Mouse (Mus musculus): ENCODE results near the gene Slc25a17. TPM values are rescaled to one million over a fixed set of nuclear protein-coding genes. Genes with fewer than 3 reads are reported as not detected.

Slc25a17 gene
- polyA plus RNA-seq, 1 experiment from 2014 or later, result 21.0 TPM

DNA sequence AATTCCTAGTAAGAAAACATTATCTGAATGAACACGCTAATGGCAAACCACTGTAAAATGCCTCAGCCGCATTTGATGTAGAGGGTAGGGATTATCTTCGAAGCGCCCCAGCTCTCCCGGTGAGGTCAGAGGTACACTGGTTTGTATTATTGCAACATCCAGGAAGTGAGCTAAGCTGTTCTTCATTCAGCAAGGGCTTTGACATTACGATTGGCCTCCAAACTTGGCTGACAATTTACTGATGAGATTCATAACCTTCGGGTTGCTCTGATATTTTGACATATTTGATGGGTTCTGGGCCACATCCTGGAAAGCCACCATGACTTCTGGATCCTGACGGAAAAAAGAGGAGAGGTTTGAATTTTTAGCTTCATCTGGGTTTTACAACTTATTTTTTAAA is 4.6 kb upstream of the Slc25a17 start:
- H3K27ac ChIP-seq, result no peak overlapping the region
- peaks cover 41% of the 10 kb centered on the region for H3K36me3 ChIP-seq (ENCODE audit: inconsistent target)
- no peak overlapping the region for H3K4me3 ChIP-seq (ENCODE audit: inconsistent target)
- 0 out of 2 replicates have a peak, but pooled peaks cover under 1% of the 10 kb centered on the region for H3K79me2 ChIP-seq (ENCODE audit: inconsistent target)
- WGBS (ENCODE audit: missing documents), result 50% methylated on average over 8 of the region's 8 CpGs

DNA sequence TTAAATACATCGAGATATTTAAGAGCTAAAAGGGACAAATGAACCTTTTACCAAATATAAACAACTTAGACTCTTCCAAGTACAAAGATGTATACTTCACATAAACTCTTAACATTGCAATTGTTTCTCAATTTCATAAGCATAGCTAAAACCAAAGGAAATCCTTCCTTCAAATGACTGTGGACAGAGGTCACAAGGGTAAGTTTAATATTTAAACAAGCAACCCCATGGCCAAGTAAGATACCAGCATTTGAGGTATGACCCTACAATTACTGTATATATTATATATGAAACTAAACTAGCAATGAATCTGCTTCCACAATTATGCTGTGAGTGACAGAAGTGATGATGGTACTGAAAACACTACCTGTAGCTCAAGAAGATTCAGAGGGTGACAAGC is 3.7 kb upstream of the Slc25a17 start:
- WGBS (ENCODE audit: missing documents), result 100% methylated on average over 1 of the region's 1 CpGs
- H3K4me3 ChIP-seq (ENCODE audit: inconsistent target), result no peak overlapping the region
- H3K27ac ChIP-seq, result no peak overlapping the region
- H3K36me3 ChIP-seq (ENCODE audit: inconsistent target), result peaks cover 31% of the 10 kb centered on the region
- H3K79me2 ChIP-seq (ENCODE audit: inconsistent target), result peaks cover 10% of the 10 kb centered on the region

- Histone ChIP-seq H3K4me3 (ENCODE audit: inconsistent target) (no peak overlapping the region), H3K79me2 (ENCODE audit: inconsistent target) (peaks cover 28% of the 10 kb centered on the region), H3K36me3 (ENCODE audit: inconsistent target) (peaks cover 17% of the 10 kb centered on the region), H3K27ac (no peak overlapping the region)
- WGBS (ENCODE audit: missing documents), result 89% methylated on average over 1 of the region's 1 CpGs
Measured at GRCm38 (mm10) chr15:81362501-81362900, 1.9 kb upstream of the Slc25a17 start.

GRCm38 (mm10) chr15:81361417-81362015 is 904 bp upstream of the Slc25a17 start:
- WGBS (ENCODE audit: missing documents), result 49% methylated on average over 10 of the region's 10 CpGs
- H3K79me2 ChIP-seq (ENCODE audit: inconsistent target), result peaks cover 37% of the 10 kb centered on the region
- no peak overlapping the region for H3K4me3 ChIP-seq (ENCODE audit: inconsistent target)
- H3K27ac ChIP-seq, result peak overlapping the region; percentile 81
- H3K36me3 ChIP-seq (ENCODE audit: inconsistent target), result peaks cover 9% of the 10 kb centered on the region

DNA sequence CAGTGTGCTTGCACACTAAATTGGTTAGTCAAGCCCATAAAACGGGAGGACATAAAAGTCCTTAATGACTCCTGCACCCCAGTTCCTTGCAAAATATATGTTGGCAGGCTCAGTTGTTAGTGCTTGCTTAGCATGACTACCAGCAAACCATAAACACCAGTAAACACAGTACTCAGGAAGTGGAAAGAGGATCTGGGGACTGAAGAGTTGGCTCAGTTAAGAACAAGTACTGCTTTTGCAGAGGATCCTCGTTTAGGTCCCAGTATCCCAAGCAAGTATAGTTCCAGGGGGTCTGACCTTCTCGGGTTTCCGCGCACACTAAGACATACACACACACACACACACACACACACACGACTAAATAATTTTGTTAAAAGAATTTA is 401 bp upstream of the Slc25a17 start:
- Histone ChIP-seq H3K79me2 (ENCODE audit: inconsistent target) (peaks cover 37% of the 10 kb centered on the region), H3K4me3 (ENCODE audit: inconsistent target) (peak overlapping the region; percentile 90), H3K36me3 (ENCODE audit: inconsistent target) (peaks cover 4% of the 10 kb centered on the region), H3K27ac (peak overlapping the region; percentile 81)
- WGBS (ENCODE audit: missing documents), result 31% methylated on average over 6 of the region's 6 CpGs

- Histone ChIP-seq H3K27ac (no peak overlapping the region), H3K36me3 (ENCODE audit: inconsistent target) (no peaks in the 10 kb centered on the region; the same call in 1 of the 2 replicates), H3K79me2 (ENCODE audit: inconsistent target) (peaks cover 37% of the 10 kb centered on the region), H3K4me3 (ENCODE audit: inconsistent target) (peak overlapping the region; percentile 90; the same call in 1 of the 2 replicates)
- 61% methylated on average over 5 of the region's 5 CpGs for WGBS (ENCODE audit: missing documents)
Measured at GRCm38 (mm10) chr15:81359421-81359820, 1.2 kb downstream of the Slc25a17 start.

GRCm38 (mm10) chr15:81358943-81359342 is 1.7 kb downstream of the Slc25a17 start:
- peaks cover 37% of the 10 kb centered on the region for H3K79me2 ChIP-seq (ENCODE audit: inconsistent target)
- no peak overlapping the region for H3K4me3 ChIP-seq (ENCODE audit: inconsistent target)
- 77% methylated on average over 3 of the region's 3 CpGs for WGBS (ENCODE audit: missing documents)
- no peak overlapping the region for H3K27ac ChIP-seq
- no peaks in the 10 kb centered on the region; the same call in 1 of the 2 replicates for H3K36me3 ChIP-seq (ENCODE audit: inconsistent target)

- 89% methylated on average over 5 of the region's 5 CpGs for WGBS (ENCODE audit: missing documents)
- Histone ChIP-seq H3K79me2 (ENCODE audit: inconsistent target) (peaks cover 39% of the 10 kb centered on the region), H3K27ac (no peak overlapping the region), H3K36me3 (ENCODE audit: inconsistent target) (no peaks in the 10 kb centered on the region), H3K4me3 (ENCODE audit: inconsistent target) (no peak overlapping the region)
Measured at GRCm38 (mm10) chr15:81356946-81357345, 3.7 kb downstream of the Slc25a17 start.

DNA sequence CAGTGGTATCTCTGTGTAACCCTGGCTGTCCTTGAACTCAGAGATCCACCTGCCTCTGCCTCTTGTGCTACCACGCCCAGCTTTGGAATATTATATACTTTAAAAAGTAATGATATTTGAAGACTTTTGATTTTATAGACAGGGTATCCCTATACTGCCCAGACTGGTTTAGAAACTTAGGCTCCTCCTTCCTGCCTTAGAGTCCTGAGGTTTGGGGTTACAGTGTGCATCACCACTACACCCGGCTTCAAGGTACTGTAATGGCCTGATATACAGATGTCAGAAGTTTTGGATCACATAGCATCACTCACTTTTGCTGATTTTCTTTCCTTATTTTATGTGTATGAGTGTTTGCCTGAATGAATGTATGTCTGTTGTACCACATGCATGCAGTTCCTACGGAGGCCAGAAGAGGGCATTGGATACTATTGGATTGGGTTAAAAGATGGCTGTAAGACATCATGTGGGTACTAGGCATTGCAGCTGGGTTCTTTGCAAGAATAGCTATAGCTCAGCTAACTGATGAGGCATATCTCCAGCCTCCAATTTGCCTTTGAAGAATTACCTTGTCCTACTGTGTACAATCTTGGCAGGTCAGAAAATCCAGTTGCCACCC is 5.4 kb downstream of the Slc25a17 start:
- Histone ChIP-seq H3K79me2 (ENCODE audit: inconsistent target) (peaks cover 56% of the 10 kb centered on the region), H3K4me3 (ENCODE audit: inconsistent target) (no peak overlapping the region), H3K27ac (no peak overlapping the region), H3K36me3 (ENCODE audit: inconsistent target) (no peaks in the 10 kb centered on the region)
- WGBS (ENCODE audit: missing documents), result 74% methylated on average over 3 of the region's 3 CpGs

- Histone ChIP-seq H3K79me2 (ENCODE audit: inconsistent target) (peaks cover 33% of the 10 kb centered on the region; the same call in 1 of the 2 replicates), H3K4me3 (ENCODE audit: inconsistent target) (no peak overlapping the region), H3K27ac (no peak overlapping the region), H3K36me3 (ENCODE audit: inconsistent target) (no peaks in the 10 kb centered on the region)
- WGBS (ENCODE audit: missing documents), result 36% methylated on average over 1 of the region's 1 CpGs
Measured at GRCm38 (mm10) chr15:81352638-81353037, 8.0 kb downstream of the Slc25a17 start.

DNA sequence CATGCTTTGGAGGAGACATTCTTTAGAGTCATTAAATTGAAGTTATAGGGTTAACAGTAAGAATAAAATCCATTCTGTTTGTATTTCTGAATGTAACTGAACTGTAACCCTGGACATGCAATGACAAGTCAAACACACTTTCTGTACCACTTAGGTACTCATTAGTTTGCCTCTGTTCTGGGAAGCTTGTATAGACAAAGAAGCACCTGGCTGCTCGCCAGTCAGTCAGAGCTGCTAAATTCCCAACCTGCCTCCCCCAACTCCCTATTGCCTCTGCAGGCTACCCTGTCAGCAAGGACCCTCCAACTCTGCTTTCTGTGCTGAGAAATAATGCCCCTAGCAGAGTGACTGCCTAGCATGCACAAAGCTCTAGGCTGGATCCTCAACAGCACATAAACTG is 10.2 kb downstream of the Slc25a17 start:
- Histone ChIP-seq H3K4me3 (ENCODE audit: inconsistent target) (no peak overlapping the region), H3K27ac (no peak overlapping the region), H3K36me3 (ENCODE audit: inconsistent target) (no peaks in the 10 kb centered on the region), H3K79me2 (ENCODE audit: inconsistent target) (peaks cover 22% of the 10 kb centered on the region; the same call in 1 of the 2 replicates)
- 91% methylated on average over 1 of the region's 1 CpGs for WGBS (ENCODE audit: missing documents)

GRCm38 (mm10) chr15:81348366-81348765 is 12.2 kb downstream of the Slc25a17 start:
- no peak overlapping the region for H3K27ac ChIP-seq
- H3K4me3 ChIP-seq (ENCODE audit: inconsistent target), result no peak overlapping the region
- peaks cover 22% of the 10 kb centered on the region; the same call in 1 of the 2 replicates for H3K79me2 ChIP-seq (ENCODE audit: inconsistent target)
- WGBS (ENCODE audit: missing documents), result 94% methylated on average over 2 of the region's 2 CpGs
- H3K36me3 ChIP-seq (ENCODE audit: inconsistent target), result peaks cover 1% of the 10 kb centered on the region; the same call in 1 of the 2 replicates

- no peak overlapping the region for H3K4me3 ChIP-seq (ENCODE audit: inconsistent target)
- H3K79me2 ChIP-seq (ENCODE audit: inconsistent target), result peaks cover 22% of the 10 kb centered on the region; the same call in 1 of the 2 replicates
- 100% methylated on average over 2 of the region's 2 CpGs for WGBS (ENCODE audit: missing documents)
- no peak overlapping the region for H3K27ac ChIP-seq
- peaks cover 3% of the 10 kb centered on the region; the same call in 1 of the 2 replicates for H3K36me3 ChIP-seq (ENCODE audit: inconsistent target)
Measured at GRCm38 (mm10) chr15:81347466-81347865, 13.1 kb downstream of the Slc25a17 start.

DNA sequence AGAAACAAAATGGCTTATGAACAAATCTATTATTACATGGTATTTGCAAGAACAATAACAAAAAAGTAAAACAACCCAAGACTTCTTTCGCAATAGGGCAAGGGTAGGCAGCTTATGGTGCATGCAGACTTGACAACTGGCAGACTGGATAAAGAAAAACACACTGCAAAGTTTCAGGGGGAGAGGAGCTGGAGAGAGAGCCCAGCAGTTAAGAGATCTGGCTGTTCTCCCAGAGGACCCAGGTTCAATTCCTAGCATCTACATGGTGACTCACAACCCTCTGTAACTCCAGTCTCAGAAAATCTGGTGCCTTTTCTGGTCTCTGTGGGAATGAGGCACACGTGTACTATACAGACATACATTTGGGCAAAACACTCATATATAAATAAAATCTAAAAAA is 19.2 kb downstream of the Slc25a17 start:
- WGBS (ENCODE audit: missing documents), result 86% methylated on average over 2 of the region's 2 CpGs

GRCm38 (mm10) chr15:81339158-81339557 is 21.5 kb downstream of the Slc25a17 start:
- Histone ChIP-seq H3K79me2 (ENCODE audit: inconsistent target) (no peaks in the 10 kb centered on the region), H3K4me3 (ENCODE audit: inconsistent target) (no peak overlapping the region), H3K36me3 (ENCODE audit: inconsistent target) (peaks cover 16% of the 10 kb centered on the region), H3K27ac (no peak overlapping the region)
- 76% methylated on average over 3 of the region's 3 CpGs for WGBS (ENCODE audit: missing documents)

More for the DNA sequence above, 19.2 kb downstream of the Slc25a17 start:
- H3K36me3 ChIP-seq (ENCODE audit: inconsistent target), result peaks cover 11% of the 10 kb centered on the region
- H3K79me2 ChIP-seq (ENCODE audit: inconsistent target), result no peaks in the 10 kb centered on the region
- H3K27ac ChIP-seq, result no peak overlapping the region
- no peak overlapping the region for H3K4me3 ChIP-seq (ENCODE audit: inconsistent target)

Data from macrophage (primary cell).